Mouse (Mus musculus) olfactory bulb, adult 2 months (tissue): ENCODE results near the gene Arhgef3. TPM values are rescaled to one million over a fixed set of nuclear protein-coding genes. Genes with fewer than 3 reads are reported as not detected.

Experiments used
- H3K27ac ChIP-seq: fragments of 200-500 bp; 2 replicates; pipeline ENCODE4 v1.5.1; 2012; ENCODE audit warnings: low read depth, low read length; ENCODE audit not compliant: insufficient read depth
- H3K4me1 ChIP-seq: fragments of 200-500 bp; 2 replicates; pipeline ENCODE4 v1.6.1; 2012; ENCODE audit warnings: low read length; ENCODE audit not compliant: control insufficient read depth, insufficient read depth
- H3K4me3 ChIP-seq: fragments of 200-500 bp; 2 replicates; pipeline ENCODE4 v1.5.1; 2012; ENCODE audit warnings: mild to moderate bottlenecking, low read depth, low read length, moderate library complexity; ENCODE audit not compliant: insufficient read depth
- CTCF ChIP-seq: fragments of 200-500 bp; IDR thresholded peaks from 2 replicates; pipeline ENCODE4 v1.5.1; 2012; ENCODE audit warnings: low read depth, mild to moderate bottlenecking, low read length, moderate library complexity; ENCODE audit not compliant: insufficient read depth
- POLR2A ChIP-seq: fragments of 200-500 bp; IDR thresholded peaks from 2 replicates; pipeline ENCODE4 v1.6.1; 2012; ENCODE audit warnings: mild to moderate bottlenecking, low read depth, low read length, moderate library complexity; ENCODE audit not compliant: insufficient read depth
- WGBS: fragments of 180-500 bp; shearing (Covaris S2); methylation state at CpG from one replicate; pipeline ENCODE4 v1.1.7; 2018; 5-methylcytosine and 5-hydroxymethylcytosine counted together
- polyA plus RNA-seq: library from polyadenylated mRNA; stranded (reverse); fragments of >200 nt; gene quantifications from 2 replicates; pipeline ENCODE4 v1.2.4, GENCODE M21; 2012; ENCODE audit warnings: low replicate concordance; ENCODE audit not compliant: missing spikeins, insufficient read depth, insufficient read length

The Arhgef3 gene
- polyA plus RNA-seq, 1 experiment, result not detected

DNA sequence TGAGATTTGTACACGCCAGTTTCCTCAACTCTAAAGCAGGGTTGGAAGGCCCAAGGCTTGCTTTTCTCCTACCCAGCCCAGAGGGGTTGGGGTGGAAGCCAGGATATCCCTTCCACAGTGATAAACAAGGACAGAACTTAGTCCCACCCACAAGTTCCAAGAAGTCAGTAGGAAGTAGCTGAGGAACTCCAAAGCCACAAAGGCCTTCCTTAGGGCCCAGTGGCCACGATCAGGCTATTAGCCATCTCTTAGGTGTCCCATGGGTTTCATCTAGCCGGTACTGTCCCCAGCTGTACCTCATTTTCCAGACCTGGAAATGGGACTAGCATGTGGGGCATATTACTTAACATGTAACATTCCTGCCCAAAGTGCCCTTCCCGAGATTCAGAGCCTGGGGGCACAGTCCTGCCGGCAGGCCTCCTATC lies 236.4 kb downstream of the Arhgef3 start:
- WGBS, result 86% methylated on average over 5 of the region's 5 CpGs
- TF ChIP-seq POLR2A (no peak), CTCF (no peak)
- peaks cover 12% of the 10 kb centered on the region for H3K4me1 ChIP-seq
- peak overlapping the region; percentile 59 for H3K27ac ChIP-seq
- no peak overlapping the region for H3K4me3 ChIP-seq

DNA sequence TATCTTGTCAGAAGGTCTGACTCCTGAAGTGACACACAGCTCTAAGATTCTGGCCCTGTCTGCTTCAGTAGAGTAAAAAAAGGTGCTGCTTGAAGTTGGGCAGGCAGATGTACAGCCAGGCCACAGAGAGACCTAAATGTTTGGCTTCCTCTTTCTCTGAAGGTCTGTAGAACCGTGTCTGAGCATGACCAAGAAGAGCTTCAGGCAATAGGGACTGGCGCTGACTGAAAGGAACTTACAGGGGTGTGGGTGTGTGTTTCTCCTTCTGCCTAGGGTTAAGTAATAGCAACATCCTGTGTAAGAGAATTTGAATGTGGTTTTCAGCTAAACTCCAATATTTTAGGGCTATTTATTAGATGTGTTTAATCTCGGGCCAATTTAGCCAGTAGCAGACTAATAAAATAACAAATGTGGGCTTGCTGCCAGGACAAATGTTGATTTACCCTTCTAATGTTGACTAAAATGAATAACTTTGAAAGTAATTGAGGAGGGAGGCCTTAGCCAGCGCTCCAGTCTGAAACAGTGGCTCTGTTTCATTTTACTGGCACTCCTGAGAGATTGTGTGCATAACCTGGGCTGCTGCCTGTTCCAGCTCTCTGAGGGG lies 236.9 kb downstream of the Arhgef3 start:
- 48% methylated on average over 4 of the region's 4 CpGs for WGBS
- peaks cover 12% of the 10 kb centered on the region for H3K4me1 ChIP-seq
- TF ChIP-seq POLR2A (no peak), CTCF (no peak)
- H3K27ac ChIP-seq, result peak overlapping the region; percentile 59
- H3K4me3 ChIP-seq, result no peak overlapping the region

DNA sequence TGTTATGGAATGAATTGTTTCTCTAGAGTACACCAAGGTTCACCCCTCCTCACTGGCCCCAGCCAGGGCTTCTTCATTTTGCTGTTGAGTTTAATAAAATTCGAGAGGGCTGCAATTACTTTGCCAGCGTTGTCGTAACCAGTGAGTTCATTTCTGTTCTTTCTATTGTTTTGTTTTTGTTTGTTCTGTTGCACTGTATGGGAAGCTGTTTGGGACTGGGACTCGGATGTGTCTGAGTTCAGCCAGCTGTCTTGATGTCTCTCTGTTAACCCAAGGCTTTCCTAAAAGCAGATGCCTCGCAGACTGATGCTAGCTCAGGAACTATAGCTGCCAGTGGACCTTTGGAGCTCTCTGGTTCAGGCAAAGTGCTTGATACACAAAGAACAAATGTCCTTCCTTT lies 237.8 kb downstream of the Arhgef3 start:
- Histone ChIP-seq H3K4me1 (peaks cover 12% of the 10 kb centered on the region), H3K4me3 (no peak overlapping the region), H3K27ac (peak overlapping the region; percentile 34; the same call in 1 of the 2 replicates)
- TF ChIP-seq POLR2A (no peak), CTCF (no peak)
- 35% methylated on average over 5 of the region's 5 CpGs for WGBS

DNA sequence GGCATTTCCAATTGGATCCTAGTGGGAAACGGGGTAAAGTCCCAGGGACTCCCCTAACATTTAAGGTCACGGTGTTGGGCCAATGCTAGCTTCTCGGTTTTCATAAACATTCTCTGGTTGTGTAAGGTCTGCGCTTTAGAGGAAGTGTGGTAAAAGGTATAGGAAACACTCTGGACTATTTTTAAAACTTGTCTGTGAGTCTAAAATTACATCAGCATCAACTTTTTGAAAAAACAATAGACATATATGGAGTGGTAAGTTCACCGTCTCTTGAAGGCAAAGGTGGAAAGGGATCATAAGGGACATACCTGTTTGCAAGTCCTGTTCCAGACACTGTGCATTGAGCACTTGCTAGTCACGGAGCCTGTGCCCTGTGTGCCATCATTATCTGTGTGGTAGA lies 240.5 kb downstream of the Arhgef3 start:
- 94% methylated on average over 6 of the region's 6 CpGs for WGBS
- TF ChIP-seq CTCF, result no peak
- Histone ChIP-seq H3K4me3 (no peak overlapping the region), H3K27ac (no peak overlapping the region), H3K4me1 (peaks cover 13% of the 10 kb centered on the region)

DNA sequence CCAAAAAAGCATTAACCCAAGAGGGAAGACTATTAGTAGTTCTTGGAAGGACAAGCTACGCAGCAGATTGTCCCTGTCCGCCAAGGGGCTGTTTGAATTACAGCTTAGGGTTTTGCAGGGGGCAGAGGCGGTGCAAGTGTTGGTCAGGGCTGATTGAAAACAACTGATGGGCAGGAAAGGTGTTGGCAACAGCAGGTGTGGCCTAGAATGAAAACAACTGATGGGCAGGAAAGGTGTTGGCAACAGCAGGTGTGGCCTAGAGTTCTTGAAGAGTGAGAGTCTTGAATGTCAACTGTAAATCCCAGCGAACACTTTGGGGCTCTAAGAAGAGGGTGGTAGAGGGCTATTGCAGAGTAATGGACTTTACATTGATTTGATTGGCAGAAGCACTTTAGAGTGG lies 241.2 kb downstream of the Arhgef3 start:
- WGBS, result 92% methylated on average over 4 of the region's 4 CpGs
- H3K4me3 ChIP-seq, result no peak overlapping the region
- TF ChIP-seq CTCF (no peak), POLR2A (no peak)
- H3K4me1 ChIP-seq, result peaks cover 15% of the 10 kb centered on the region
- no peak overlapping the region for H3K27ac ChIP-seq

DNA sequence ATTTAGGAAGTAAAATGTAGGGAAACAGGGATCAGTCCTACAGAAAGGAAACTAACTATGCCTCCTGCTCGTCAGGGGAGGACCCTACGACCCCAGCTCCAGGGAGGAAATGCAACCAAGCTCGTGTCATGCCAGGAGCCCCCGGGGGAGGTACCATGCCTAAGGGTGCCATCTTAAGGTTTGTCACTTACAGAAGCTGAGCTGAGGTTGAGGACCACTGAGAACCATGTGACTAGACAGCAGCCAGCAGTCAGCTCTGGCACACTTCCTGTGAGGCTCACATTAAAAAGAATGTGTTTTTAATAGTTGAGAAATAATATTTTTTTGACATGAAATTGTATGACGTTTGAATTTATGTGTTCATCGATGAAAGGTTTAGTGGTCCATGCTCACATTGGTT lies 242.4 kb downstream of the Arhgef3 start:
- 80% methylated on average over 6 of the region's 6 CpGs for WGBS
- H3K4me1 ChIP-seq, result peaks cover 14% of the 10 kb centered on the region
- H3K27ac ChIP-seq, result no peak overlapping the region
- TF ChIP-seq CTCF, result no peak
- no peak for TF ChIP-seq POLR2A
- H3K4me3 ChIP-seq, result no peak overlapping the region

DNA sequence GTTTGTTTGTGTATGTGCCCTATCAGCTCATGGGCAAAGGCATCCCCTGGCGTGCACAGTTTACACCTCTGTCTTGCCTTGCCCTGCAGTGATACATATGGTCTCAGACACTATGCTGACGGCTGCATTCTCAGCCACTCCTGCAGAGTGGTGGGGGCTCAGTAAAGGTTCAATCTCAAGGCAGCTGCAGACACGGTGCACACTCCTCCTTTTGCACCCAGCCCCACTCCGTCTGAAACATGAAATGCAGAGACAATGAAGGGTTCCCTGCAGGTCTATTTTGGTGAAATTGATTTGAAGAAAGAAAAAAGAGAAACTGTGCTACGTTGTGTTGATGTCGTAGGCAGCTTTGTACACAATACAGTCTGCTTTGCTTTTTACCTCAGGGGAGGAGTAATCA lies 243.5 kb downstream of the Arhgef3 start:
- Histone ChIP-seq H3K27ac (peak overlapping the region; percentile 56; the same call in 1 of the 2 replicates), H3K4me1 (peaks cover 14% of the 10 kb centered on the region), H3K4me3 (no peak overlapping the region)
- WGBS, result 37% methylated on average over 6 of the region's 6 CpGs
- no peak for TF ChIP-seq POLR2A
- TF ChIP-seq CTCF, result no peak

DNA sequence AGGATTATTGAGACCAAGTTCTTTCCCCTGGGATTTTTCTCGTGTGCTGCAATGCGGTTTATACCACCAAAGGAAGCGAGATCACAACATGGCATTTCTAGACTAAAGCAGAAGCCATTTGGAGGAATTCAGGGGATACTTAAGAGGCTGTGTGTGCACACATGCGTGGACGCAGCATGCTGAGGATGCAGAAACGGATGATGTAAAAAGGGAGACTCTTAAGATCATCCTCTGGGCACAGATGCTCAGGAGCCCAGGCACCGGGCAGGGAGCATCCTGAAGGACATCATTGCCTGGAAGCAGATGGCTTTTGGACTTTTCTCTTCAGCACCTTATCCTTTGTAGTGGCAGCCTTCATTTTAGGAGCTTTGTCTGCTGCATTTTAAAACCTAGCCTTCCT lies 246.2 kb downstream of the Arhgef3 start:
- 53% methylated on average over 7 of the region's 7 CpGs for WGBS

DNA sequence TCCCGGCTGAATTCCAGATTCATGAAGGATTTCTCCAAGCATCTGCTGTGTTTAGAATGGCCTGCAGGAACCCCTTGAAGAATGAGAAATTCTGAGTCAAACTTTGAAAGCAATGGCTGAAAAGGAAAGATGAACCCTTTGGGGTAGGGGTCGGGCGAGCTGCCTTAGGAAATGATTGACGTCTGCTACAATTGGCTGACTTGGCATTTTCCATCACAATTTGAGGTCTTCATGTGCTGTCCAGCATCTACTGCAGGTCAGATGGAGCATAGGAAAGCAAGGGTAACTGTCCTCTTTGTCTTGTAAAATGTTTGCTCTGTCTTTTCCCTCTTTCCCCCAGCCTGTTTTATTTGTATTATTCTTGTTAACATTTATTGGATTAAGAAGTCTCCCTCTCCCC lies 246.8 kb downstream of the Arhgef3 start:
- H3K4me3 ChIP-seq, result peak overlapping the region; percentile 33
- WGBS, result 69% methylated on average over 4 of the region's 4 CpGs
- peaks cover 20% of the 10 kb centered on the region for H3K4me1 ChIP-seq
- peak overlapping the region; percentile 67 for H3K27ac ChIP-seq
- TF ChIP-seq CTCF (no peak), POLR2A (no peak)

More for the DNA sequence above, 246.2 kb downstream of the Arhgef3 start:
- H3K27ac ChIP-seq, result peak overlapping the region; percentile 79
- peak overlapping the region; percentile 17; the same call in 1 of the 2 replicates for H3K4me3 ChIP-seq
- TF ChIP-seq CTCF (no peak), POLR2A (no peak)
- peaks cover 17% of the 10 kb centered on the region for H3K4me1 ChIP-seq

DNA sequence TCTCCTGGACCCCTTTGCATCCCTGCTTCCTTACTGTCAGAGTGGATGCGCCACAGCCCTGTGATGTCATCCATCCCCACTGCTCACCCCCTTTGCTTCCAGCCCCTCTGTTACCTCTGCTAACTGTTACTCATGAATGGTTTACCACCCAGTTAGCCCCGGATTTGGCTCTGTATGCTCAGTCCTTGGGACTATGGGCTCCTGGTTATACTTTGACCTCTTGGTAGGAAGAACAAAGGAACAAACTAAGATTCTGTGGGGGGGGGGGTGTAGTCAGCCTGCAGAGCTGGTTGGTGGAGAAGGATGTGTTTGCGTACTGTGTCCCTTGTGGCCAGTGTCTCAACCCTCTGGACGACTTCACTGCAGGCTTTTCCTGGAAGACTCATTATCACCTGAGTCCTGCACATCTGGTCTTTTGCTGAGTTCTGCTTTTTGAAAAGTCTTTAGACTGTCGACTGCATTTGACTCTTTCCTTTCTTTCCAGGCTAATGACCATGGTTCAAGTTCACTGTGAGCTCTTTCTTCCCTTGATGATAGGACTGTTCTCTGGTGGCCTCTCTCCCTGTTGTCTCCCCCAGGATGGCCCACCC lies 250.1 kb downstream of the Arhgef3 start:
- Histone ChIP-seq H3K4me3 (no peak overlapping the region), H3K27ac (no peak overlapping the region), H3K4me1 (peaks cover 28% of the 10 kb centered on the region)
- TF ChIP-seq CTCF (no peak), POLR2A (no peak)
- 80% methylated on average over 5 of the region's 5 CpGs for WGBS
